9 mouse cellular contexts compared by ENCODE assay signal in genomic region chr2:127363696-127364095, GRCm38 (mm10). TPM values are rescaled to one million over a fixed set of nuclear protein-coding genes. Genes with fewer than 3 reads are reported as not detected.
A peak's percentile ranks its signal among the peaks of the same experiment; 100 is the strongest.
DNase-seq lines count a peak whose midpoint lies in the region; ATAC-seq lines count a peak whose summit lies in the region.
"Had no signal": no experiment of that assay in that cellular context is flagged by ENCODE, and none has a peak within 500 bp of the region (broad histone marks: within the 10 kb centered on the region; RNA-seq: fewer than 3 reads in every experiment).

No protein-coding gene starts in this region.

- peak overlapping the region; percentile 78 for H3K27ac ChIP-seq in heart, embryonic 10.5 days
- no peak overlapping the region for H3K27ac ChIP-seq in embryonic facial prominence, embryonic 15.5 days (replicated peaks)
- no peak overlapping the region for H3K27ac ChIP-seq in kidney, embryonic 14.5 days (ENCODE audit: low read depth, low read length)
- no peak overlapping the region for H3K27ac ChIP-seq in midbrain, embryonic 14.5 days (replicated peaks; ENCODE audit: low read depth, low read length)

- H3K27me3 ChIP-seq in heart, embryonic 10.5 days (ENCODE audit: insufficient read depth, poor library complexity, severe bottlenecking), result peaks cover 75% of the 10 kb centered on the region
- H3K27me3 ChIP-seq in embryonic facial prominence, embryonic 15.5 days, result peaks cover 74% of the 10 kb centered on the region
- H3K27me3 ChIP-seq in kidney, embryonic 14.5 days (ENCODE audit: control insufficient read depth, insufficient read depth, low read length), result peaks cover 47% of the 10 kb centered on the region
- H3K27me3 ChIP-seq in midbrain, embryonic 14.5 days (ENCODE audit: control insufficient read depth, insufficient read depth, low read length), result peaks cover 44% of the 10 kb centered on the region

- H3K36me3 ChIP-seq in heart, embryonic 10.5 days, result no peaks in the 10 kb centered on the region
- H3K36me3 ChIP-seq in embryonic facial prominence, embryonic 15.5 days, result no peaks in the 10 kb centered on the region
- no peaks in the 10 kb centered on the region for H3K36me3 ChIP-seq in kidney, embryonic 14.5 days (ENCODE audit: control insufficient read depth, insufficient read depth, low read length)
- no peaks in the 10 kb centered on the region for H3K36me3 ChIP-seq in midbrain, embryonic 14.5 days (ENCODE audit: control insufficient read depth, insufficient read depth, low read length)

- intact Hi-C loops in heart, postnatal 25 days (cut with DNase I), result loop anchor here (2.0 to 5.0 kb wide), 4 partner anchors 25 to 194 kb away; no protein-coding TSS in a partner anchor
- intact Hi-C loops in left cerebral cortex, postnatal 36 days (cut with DNase I), result loop anchor here (5.0 kb wide), 1 partner anchor 194 kb away; no protein-coding TSS in a partner anchor

- peak overlapping the region; percentile 85 for H3K4me2 ChIP-seq in embryonic facial prominence, embryonic 15.5 days (replicated peaks)
- H3K4me2 ChIP-seq in kidney, embryonic 14.5 days (replicated peaks; ENCODE audit: low read depth, low read length), result peak overlapping the region; percentile 77
- H3K4me2 ChIP-seq in midbrain, embryonic 14.5 days (ENCODE audit: low read length), result peak overlapping the region; percentile 67

- WGBS in heart, embryonic 10.5 days, result 4% methylated on average over 20 of the region's 20 CpGs
- WGBS in embryonic facial prominence, embryonic 15.5 days, result 5% methylated on average over 20 of the region's 20 CpGs
- WGBS in kidney, embryonic 14.5 days, result 7% methylated on average over 20 of the region's 20 CpGs
- WGBS in midbrain, embryonic 14.5 days, result 6% methylated on average over 20 of the region's 20 CpGs

- ATAC-seq in embryonic facial prominence, embryonic 15.5 days (ENCODE audit: insufficient number of reproducible peaks, low FRiP score, low TSS enrichment, low read depth), result no peak
- 0 out of 2 replicates have a peak, but pooled peaks have one; percentile 13 for ATAC-seq in kidney, embryonic 14.5 days (ENCODE audit: low FRiP score, low TSS enrichment)
- ATAC-seq in midbrain, embryonic 14.5 days (ENCODE audit: low FRiP score, low TSS enrichment), result no peak
- ATAC-seq in CD4-positive, CD25-positive, alpha-beta regulatory T cell, adult 4 months, result no peak

- H3K9me3 ChIP-seq in heart, embryonic 10.5 days, result no peaks in the 10 kb centered on the region
- H3K9me3 ChIP-seq in embryonic facial prominence, embryonic 15.5 days (replicated peaks), result no peaks in the 10 kb centered on the region
- no peaks in the 10 kb centered on the region for H3K9me3 ChIP-seq in kidney, embryonic 14.5 days (ENCODE audit: control insufficient read depth, low read length)
- H3K9me3 ChIP-seq in midbrain, embryonic 14.5 days (ENCODE audit: control insufficient read depth, low read length), result no peaks in the 10 kb centered on the region

- H3K4me3 ChIP-seq in heart, embryonic 10.5 days, result peak overlapping the region; percentile 66
- H3K4me3 ChIP-seq in embryonic facial prominence, embryonic 15.5 days (replicated peaks), result peak overlapping the region; percentile 44
- peak overlapping the region; percentile 43 for H3K4me3 ChIP-seq in kidney, embryonic 14.5 days (ENCODE audit: low read length)
- H3K4me3 ChIP-seq in midbrain, embryonic 14.5 days (replicated peaks; ENCODE audit: low read depth, low read length), result peak overlapping the region; percentile 35
- H3K4me3 ChIP-seq: myocyte had no signal

- H3K4me1 ChIP-seq in heart, embryonic 10.5 days, result peaks cover 42% of the 10 kb centered on the region
- H3K4me1 ChIP-seq in embryonic facial prominence, embryonic 15.5 days, result peaks cover 14% of the 10 kb centered on the region
- peaks cover 17% of the 10 kb centered on the region for H3K4me1 ChIP-seq in kidney, embryonic 14.5 days (ENCODE audit: control insufficient read depth, insufficient read depth, low read length)
- H3K4me1 ChIP-seq in midbrain, embryonic 14.5 days (ENCODE audit: control insufficient read depth, insufficient read depth, low read length), result peaks cover 8% of the 10 kb centered on the region; the same call in 1 of the 2 replicates

- H3K9ac ChIP-seq in embryonic facial prominence, embryonic 15.5 days, result no peak overlapping the region
- no peak overlapping the region for H3K9ac ChIP-seq in kidney, embryonic 14.5 days (ENCODE audit: low read depth, low read length)
- no peak overlapping the region for H3K9ac ChIP-seq in midbrain, embryonic 14.5 days (replicated peaks; ENCODE audit: low read length)

- no peak for DNase-seq in heart, embryonic 10.5 days (ENCODE audit: low spot score)
- no peak for DNase-seq in heart, postnatal 25 days (ENCODE audit: low spot score)
- DNase-seq in midbrain, embryonic 14.5 days, result peak; percentile 4
- DNase-seq in left cerebral cortex, postnatal 36 days (ENCODE audit: low spot score in 2 of 2), result no peak
- DNase-seq in gastrocnemius, postnatal 10 days, result no peak

RNA-seq across cellular contexts. Expression of gene Adra2b, which starts 0.7 kb away (rescaled TPM):
- 9.2 and 10.1 TPM in 2 replicates for polyA plus RNA-seq in heart, embryonic 10.5 days (2016; fragmentation: Nextera tagmentation; extraction: Ambion mirVana)
- under 1 TPM; 0.61 to 0.88 TPM for total RNA-seq in heart, postnatal 25 days (2021)
- polyA plus RNA-seq in embryonic facial prominence, embryonic 15.5 days (2015; fragmentation: Nextera tagmentation; extraction: Ambion mirVana), result 0.30 and 0.33 TPM in 2 replicates
- polyA plus RNA-seq in kidney, embryonic 14.5 days (2014; fragmentation: Nextera tagmentation; extraction: Ambion mirVana), result 0.69 and 1.8 TPM in 2 replicates
- polyA plus RNA-seq in midbrain, embryonic 14.5 days (2014; fragmentation: Nextera tagmentation; extraction: Ambion mirVana), result 0.08 TPM in 1 of 2 replicates, not detected in the other
- total RNA-seq in left cerebral cortex, postnatal 36 days (2021), result under 1 TPM; 0.25 to 0.97 TPM
- polyA plus RNA-seq in CD4-positive, CD25-positive, alpha-beta regulatory T cell, adult 4 months (2017; shearing (Covaris generic)), result not detected
- total RNA-seq in gastrocnemius, postnatal 10 days (2021), result 1 to 10 TPM; 1.4 to 1.8 TPM
- polyA plus RNA-seq: myocyte had no signal

RNA-seq across cellular contexts. Expression of gene Astl, which starts 25.3 kb away (rescaled TPM):
- polyA plus RNA-seq in heart, embryonic 10.5 days (2016; fragmentation: Nextera tagmentation; extraction: Ambion mirVana), result 0.08 TPM in 1 of 2 replicates, not detected in the other
- total RNA-seq in heart, postnatal 25 days (2021), result not detected
- 0.24 TPM in 1 of 2 replicates, not detected in the other for polyA plus RNA-seq in embryonic facial prominence, embryonic 15.5 days (2015; fragmentation: Nextera tagmentation; extraction: Ambion mirVana)
- polyA plus RNA-seq in kidney, embryonic 14.5 days (2014; fragmentation: Nextera tagmentation; extraction: Ambion mirVana), result not detected in 2 replicates
- not detected in 2 replicates for polyA plus RNA-seq in midbrain, embryonic 14.5 days (2014; fragmentation: Nextera tagmentation; extraction: Ambion mirVana)
- not detected for total RNA-seq in left cerebral cortex, postnatal 36 days (2021)
- under 1 TPM; 0.22 to 0.42 TPM for polyA plus RNA-seq in CD4-positive, CD25-positive, alpha-beta regulatory T cell, adult 4 months (2017; shearing (Covaris generic))
- under 1 TPM in 1 of 2 experiments, not detected in 1; 0.16 TPM for total RNA-seq in gastrocnemius, postnatal 10 days (2021)

RNA-seq across cellular contexts. Expression of gene Dusp2, which starts 27.7 kb away (rescaled TPM):
- polyA plus RNA-seq in heart, embryonic 10.5 days (2016; fragmentation: Nextera tagmentation; extraction: Ambion mirVana), result 14.1 and 15.7 TPM in 2 replicates
- under 1 TPM; 0.31 to 0.49 TPM for total RNA-seq in heart, postnatal 25 days (2021)
- polyA plus RNA-seq in embryonic facial prominence, embryonic 15.5 days (2015; fragmentation: Nextera tagmentation; extraction: Ambion mirVana), result 9.1 and 10.6 TPM in 2 replicates
- polyA plus RNA-seq in kidney, embryonic 14.5 days (2014; fragmentation: Nextera tagmentation; extraction: Ambion mirVana), result 13.0 and 14.2 TPM in 2 replicates
- polyA plus RNA-seq in midbrain, embryonic 14.5 days (2014; fragmentation: Nextera tagmentation; extraction: Ambion mirVana), result 10.1 and 12.7 TPM in 2 replicates
- 1 to 10 TPM; 1.6 to 2.5 TPM for total RNA-seq in left cerebral cortex, postnatal 36 days (2021)
- 10 to 100 TPM; 20.1 to 45.4 TPM for polyA plus RNA-seq in CD4-positive, CD25-positive, alpha-beta regulatory T cell, adult 4 months (2017; shearing (Covaris generic))
- 1 to 10 TPM; 2.6 TPM for total RNA-seq in gastrocnemius, postnatal 10 days (2021)
